Mouse (Mus musculus): ENCODE data around the gene Ttc33.
"Not testable (repeated sequence)": the region's sequence is repeated elsewhere in the genome, so short reads cannot be mapped to it uniquely, and the experiment has no call there.

The Ttc33 gene

DNA sequence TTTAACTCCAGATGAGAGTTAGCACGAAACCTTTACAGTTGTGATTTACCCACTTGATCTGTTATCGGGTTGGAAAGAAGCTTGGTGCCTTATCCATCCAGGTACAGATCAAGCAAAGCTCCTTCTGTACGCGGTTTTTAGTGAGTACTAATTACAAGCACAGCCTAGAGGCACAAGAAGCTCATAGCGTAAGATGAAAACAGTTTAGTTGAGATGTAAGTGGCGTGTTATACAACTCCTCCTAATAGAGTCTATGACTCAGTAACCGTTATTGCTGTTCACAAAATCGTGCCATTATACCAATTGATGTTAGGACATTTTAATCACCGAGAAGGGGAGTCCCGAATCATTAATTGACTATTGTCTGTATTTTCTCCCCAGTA lies 959 bp downstream of the Ttc33 start:
- no peak for DNase-seq

DNA sequence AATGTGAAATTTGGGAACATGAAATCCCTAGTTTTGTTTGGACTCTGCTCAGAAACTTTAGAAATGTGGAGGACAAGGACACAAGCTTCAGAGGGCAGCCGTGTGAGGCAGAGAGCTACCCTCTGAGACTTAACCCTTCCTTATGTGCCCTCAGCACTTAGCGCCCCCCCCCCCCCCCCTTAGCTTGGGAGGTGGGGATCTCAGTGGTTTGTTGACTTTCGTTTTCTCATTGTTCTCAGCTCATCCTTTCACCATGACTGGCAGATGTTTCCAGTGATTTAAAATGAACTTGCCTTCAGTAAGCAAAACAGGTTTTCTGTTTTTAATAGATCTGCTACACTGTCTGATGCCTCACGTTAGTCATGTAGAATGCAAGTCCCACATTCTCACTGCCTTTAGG lies 1.8 kb downstream of the Ttc33 start:
- no peak for DNase-seq

DNA sequence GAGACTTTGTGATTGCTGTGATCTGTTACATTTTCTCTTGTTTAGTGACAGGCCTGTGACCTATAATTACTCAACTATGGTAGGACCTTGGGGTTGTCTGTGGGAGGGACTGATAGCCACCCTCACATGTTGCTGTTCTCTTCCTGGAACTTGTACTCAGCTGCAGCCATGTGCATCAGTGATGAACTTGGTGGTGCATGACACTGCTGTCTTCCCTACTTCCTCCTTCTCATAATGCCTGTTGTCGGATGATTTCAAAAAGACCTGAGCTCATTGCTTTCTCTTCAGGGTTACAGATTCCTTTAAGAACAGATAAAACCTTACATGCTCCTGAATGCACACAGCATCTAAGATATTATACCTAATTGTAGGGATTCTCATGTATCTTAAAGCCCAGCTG lies 2.7 kb downstream of the Ttc33 start:
- no peak for DNase-seq

DNA sequence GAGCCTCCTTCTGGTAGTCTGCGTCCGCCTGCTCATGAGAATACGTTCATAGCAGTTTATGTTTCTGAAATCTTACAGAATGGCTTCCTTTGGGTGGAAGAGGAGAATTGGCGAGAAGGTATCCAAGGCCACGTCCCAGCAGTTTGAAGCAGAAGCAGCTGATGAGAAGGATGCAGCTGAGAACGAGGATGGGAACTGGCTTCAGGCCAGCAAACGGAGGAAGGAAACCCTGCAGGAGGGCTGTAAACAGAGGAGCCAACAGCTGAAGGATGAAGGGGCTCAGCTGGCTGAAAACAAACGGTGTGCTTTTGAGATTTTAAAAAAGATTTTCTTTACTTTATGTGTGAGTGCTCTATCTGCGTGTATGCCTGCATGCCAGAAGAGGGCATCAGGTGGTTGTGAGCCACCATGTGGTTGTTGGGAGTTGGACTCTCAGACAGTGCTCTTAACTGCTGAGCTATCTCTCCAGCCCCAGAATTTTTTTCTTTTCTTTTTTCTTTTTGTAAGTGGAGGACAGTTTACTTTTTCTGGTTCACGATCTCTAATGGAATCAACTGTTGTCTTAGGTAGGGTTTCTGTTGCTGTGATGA lies 4.3 kb downstream of the Ttc33 start:
- no peak for DNase-seq

DNA sequence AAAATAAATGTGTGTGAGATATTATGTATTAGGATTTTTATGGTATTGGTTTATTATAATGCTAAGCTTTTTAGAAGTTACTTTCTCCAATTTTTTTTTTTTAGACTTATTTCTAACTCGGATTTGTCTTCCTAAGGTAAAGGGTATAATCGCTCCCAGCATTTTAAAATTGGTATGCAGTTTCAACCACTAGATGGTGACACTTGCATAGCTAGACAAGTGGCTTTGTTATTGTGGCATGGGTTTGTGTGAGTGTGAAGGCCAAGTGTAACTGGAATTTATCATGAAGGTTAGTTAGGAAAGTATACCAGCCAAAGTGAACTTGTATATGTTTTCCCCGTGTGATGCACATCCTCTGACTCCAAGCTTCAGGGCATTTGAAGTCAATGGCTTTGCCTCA lies 8.5 kb downstream of the Ttc33 start:
- DNase-seq, result no peak

DNA sequence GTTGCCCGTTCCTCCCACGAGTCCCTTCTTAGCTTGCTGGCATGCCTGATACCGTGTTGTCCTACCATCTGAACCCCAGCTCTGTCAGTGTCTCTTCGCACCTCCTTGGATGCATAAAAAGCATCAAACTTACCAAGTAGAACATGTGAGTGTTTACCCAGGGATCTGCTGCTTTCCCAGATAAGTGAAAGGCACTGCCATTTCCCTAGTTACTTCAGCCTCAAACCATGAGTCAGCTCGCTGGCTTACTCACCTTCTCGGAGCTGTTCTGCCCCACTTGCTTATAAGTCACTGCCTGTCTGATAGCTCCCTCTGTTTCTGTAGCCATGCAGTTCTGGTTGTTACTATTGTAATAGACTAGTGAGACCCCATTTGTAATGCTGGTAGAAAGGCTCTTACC lies 9.1 kb downstream of the Ttc33 start:
- no peak for DNase-seq

DNA sequence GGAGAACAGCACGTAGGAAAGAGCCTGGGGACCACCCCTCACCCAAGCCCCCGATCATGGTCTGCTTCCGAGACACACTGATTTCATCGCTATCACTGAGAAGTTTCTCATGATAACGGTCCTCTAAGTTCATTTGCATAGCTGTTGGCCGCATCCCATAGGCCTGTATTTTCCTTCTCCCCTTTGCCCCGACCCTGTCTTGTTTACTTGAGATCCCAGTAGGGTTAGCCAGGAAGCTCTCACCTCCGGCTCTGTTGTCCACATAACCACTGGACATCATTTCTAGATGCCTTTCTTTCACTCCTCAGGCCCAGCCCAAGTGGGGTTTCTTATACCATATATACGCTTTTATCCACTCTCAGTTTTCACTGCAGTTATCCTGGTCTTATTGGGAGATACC lies 9.6 kb downstream of the Ttc33 start:
- no peak for DNase-seq

DNA sequence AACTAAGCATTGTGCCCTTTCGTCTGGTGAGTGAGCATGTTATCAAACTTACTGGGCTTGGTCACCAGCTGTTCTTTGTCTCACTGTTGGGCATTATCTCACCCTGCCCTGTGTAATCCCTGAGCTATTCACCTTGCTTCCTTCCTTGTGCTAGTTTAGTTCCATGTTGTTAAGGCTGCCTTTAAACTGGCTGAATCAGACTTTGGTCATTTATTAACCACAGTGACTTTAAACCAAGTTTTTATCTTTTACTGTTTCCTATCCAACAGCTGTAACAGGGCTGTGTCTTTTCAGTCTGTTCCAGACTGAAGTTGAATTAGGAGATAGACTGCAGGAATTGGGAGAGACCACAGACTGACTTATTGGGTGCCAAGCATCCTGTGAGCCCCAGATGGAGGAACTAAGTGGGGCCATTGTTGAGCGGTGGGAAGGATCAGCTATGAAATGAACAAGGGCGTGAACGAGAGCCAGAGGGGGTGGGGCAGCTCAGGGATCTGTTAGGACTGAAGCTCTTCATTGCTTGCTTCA lies 10.7 kb downstream of the Ttc33 start:
- DNase-seq, result no peak

DNA sequence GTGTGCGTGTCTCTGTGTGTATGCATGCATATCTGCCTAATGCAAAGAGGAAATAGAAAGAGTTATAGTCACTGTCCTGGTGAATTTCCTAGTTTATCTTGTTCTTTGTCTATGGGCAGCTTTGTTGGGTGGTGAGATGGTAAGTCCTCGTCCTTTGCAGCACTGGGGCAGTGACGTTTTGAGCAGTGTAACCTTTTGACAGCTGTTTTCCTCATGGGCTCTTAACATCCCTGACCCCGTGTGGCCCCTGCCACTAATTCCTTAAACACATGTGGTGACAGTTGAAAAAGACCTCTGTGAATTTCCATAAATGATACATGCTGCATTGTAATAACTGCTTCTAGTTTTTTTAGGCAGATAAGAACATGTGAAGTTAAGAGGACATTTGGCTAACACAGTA lies 11.4 kb downstream of the Ttc33 start:
- no peak for DNase-seq

DNA sequence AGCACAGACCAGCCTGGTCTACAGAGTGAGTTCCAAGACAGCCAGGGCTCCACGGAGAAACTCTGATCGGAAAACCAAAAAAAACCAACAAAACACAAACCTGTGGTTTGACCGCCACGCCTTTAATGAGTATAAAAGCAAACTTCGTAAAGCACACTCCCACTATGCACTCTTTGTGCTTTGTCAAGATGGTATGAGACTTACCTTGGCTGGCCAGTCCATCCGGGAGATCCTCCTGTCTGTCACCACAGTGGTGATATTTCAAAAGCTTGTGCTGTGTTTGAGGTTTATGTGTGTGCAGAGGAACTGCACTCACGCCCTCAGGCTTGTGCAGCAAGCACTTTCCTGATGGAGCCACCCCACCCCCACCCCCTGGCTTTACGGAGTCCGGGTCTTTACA lies 19.9 kb downstream of the Ttc33 start:
- no peak for DNase-seq

DNA sequence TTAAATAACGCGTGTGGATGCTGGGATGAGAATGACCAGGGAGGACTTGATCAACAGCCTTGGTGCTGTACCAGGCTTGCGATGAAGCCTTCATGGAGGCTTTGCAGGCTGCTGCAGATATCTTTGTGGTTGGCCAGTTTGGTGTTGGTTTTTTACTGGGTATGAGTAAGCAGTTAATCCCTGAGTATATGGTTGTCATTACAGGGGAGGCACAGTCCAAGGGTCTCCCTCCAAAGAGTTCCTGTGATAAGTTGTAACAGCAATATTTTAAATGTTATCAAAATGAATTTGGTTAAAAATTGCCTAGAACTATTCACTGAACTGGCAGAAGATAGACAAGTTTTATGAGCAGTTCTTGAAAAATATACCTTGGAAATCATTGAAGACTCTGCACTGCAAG lies 23.8 kb downstream of the Ttc33 start:
- DNase-seq, result no peak

DNA sequence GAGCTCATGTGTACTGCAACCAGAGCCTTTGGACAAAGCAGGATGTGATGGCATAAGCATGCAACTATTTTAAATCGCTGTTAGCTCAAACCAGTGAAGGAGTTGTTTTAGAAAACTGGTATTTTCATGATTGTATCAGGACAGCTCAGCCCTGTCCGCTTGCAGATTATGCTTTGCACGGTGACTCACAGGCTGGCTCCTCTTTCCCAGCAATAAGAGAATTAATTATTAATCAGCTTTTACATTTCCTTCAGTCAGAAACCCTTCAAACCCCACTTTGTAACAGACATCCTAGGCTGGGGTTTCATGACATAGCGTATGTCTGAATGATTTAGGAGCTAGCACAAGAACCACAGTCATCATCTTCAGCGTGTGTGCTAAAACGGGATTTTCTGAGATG lies 35.2 kb downstream of the Ttc33 start:
- DNase-seq, result no peak

DNA sequence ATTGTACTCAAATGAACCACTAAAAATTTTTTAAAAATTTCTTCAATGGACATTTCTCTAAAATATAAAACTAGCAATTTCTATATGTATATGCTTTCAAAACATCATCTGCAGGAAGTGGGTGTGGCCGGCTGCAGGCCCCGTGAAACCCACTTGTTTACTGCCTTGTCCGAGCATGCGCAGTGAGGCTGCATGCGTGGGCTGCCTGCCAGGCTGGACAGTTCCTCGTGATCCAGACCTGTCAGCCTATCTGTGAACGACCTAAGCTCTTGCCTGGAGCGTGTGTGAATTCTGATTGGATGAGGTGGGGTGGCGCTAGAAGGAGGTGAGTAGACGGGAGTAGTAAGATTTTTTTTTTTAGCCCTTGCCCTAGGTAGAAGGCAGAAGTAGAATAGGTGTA lies 45.4 kb downstream of the Ttc33 start:
- DNase-seq, result not testable (repeated sequence)

DNA sequence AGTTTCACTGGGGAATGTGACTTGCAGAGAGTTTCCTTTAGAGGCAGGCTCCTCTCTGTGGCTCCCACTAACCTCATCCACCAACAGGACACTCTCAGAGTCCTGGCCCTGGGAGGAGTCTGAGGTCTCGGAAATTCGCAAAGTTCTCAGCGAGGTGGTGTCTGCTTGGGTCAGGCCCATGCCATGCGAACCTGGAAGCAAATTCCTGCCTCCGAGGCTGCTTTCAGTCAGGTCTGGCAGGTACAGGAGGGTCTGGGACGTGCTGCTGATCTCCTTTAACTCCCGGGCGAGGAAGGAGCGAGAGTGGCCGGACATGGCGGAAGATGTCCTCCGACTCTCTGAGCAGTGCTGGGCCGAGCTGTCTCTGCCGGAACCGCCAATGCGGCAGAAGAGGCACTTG lies 49.3 kb downstream of the Ttc33 start:
- DNase-seq, result no peak

DNA sequence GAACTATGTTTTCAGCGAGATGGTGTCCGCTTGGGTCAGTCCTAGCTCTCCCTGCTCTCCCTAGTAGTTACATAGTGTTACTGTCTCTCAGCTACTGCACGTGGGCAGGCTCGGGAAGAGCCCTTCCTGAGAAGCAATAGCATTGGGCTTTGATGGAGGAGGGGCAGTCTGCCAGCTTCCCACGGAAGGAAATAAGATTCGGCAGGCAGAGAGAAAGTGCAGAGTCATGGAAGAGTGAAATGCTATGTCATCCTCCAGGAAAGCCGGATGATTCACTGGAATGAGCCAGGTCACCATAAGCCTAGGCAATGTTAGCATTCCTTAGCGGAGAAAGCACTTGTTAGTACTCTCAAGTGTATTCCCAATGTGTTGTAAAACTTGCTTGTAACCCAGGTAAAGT lies 50.2 kb downstream of the Ttc33 start:
- DNase-seq, result no peak

DNA sequence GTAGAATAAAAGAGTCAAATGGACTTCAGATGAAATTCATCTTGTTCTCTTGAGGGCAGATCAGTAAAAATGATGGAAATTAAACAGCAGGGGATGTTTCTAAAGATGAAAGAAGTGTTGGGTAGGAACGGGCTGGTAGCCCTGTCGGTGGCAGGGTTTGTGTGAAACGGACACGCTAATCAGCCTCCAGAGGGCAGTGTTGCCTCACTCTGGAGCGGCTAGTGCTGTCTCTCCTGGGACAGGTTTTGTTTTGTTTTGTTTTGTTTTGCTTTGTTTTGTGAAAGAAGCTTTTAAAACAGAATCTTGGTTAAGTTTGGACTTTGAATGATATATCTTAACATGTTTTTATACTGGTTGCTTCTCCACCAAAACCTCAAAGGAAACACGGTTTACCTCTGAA lies 51.2 kb downstream of the Ttc33 start:
- DNase-seq, result peak; percentile 51

DNA sequence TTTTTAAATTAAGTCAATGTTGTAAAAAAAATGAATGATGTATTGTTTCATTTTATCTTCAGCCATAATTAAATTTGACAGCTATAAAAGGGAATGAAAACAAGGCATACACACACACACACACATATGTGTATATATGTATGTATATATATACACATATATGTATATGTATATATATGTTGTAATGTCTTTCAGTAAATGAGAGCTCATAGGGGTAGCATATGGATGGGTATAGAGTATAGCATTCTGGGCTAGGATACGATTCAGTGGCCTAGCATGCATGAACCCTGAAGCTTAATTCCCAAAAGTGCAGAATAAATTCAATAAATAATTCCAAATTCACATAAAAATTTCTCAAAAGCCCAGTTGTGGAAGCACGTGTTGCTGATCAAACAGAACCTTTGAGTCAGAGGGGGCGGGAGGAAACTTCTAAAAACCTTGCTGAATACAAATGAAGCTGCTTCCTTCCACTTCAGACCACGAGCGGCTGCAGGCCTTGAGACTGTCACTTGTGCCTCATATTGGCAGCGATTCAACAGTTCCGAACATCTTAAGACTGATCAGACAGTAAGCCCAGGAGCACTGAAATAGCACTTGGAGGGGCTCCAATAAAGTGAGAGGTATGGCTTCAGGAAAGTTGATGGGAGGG lies 51.8 kb downstream of the Ttc33 start:
- DNase-seq, result no peak

DNA sequence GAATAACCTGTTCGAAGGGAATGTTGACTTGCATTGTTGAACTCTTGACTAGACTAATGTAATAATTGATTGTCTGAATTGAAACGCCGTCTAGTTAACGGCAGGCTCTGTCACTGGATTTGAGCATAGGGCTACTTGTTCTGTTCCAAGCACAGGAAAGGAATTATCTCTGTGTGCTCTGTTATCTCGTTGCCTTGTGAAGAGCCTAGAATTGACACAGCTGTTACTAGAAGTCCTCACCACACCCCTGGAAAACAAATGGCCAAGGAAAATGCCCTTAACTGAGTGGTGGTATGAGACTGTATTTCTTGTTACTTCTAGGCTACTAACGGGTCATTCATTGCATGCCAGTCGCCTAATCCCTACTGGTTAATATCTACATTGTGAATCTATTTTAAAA lies 52.7 kb downstream of the Ttc33 start:
- DNase-seq, result no peak

DNA sequence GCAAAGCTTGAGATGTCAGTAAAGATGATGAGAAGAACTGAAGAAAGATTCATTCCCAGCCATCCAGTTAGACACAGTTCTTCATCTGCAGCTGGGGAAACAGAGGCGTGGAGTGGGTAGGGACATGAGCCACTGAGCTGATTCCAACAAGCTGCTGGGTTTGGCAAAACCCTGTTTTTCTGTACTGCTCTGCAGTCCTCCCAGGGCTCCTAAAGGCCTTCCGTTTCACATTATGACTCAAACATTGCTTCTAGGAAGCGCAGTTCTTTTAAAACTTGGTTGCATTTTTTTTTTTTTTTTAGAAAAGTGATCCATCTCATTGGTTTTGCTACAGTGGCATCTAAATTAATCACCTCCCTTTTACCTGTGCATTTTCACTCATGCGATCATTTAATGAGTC lies 53.2 kb downstream of the Ttc33 start:
- no peak for DNase-seq

DNA sequence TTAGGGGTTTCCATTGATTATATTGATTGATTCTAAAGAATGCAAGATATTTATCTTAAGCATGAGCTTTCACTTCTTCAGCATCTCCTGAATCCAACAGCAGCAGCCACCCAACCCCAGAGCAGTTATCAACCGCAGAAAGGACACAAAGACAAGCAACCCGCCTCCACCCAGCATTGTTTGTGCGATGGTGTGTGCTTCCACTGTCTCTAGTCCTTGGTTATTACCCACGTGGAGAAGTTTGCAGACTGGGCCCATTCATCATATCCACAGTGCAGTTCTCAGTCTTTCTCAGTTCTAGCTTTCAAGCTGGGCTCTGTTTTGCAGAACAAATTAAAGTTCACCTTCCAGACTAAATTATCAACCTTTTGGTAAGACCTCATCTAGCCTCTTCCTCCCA lies 54.0 kb downstream of the Ttc33 start:
- no peak for DNase-seq

DNA sequence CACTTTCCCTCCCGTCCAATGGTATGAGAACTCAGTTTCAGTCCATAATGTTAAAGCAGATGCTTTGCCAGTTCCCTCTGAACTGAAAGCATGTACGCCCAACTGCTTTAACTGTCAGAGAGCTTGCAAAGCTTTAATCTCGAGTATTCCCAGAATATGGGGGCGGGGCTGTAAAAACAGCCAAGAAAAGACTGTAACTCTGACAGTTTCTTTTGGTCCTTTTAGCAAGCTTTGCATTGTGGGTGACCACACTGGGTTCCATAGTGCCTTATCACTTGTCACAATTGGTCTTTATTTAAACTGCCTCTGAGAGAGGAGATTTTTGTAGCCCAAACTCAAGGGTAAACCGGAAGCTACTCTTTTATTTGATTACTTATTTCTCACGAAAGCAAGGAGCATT lies 54.6 kb downstream of the Ttc33 start:
- DNase-seq, result no peak

DNA sequence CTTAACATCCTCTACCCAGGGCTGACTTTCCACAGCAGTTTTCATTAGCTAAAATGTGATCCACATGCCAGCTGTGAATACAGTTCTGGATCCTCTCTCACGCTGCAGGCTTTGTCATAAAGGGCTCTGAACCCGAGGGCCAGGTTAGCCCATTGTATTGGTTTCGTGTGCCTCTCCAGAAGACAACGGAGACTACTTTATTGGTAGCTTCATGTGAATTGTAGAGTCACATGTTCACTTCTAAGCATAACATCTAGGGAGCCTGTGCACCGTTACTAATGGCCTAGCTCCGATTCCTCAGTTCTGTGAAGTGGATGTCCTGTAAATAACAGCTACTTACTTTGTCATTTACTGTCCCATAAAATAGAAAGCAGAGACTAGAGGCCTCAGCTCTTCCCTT lies 55.0 kb downstream of the Ttc33 start:
- DNase-seq, result no peak

DNA sequence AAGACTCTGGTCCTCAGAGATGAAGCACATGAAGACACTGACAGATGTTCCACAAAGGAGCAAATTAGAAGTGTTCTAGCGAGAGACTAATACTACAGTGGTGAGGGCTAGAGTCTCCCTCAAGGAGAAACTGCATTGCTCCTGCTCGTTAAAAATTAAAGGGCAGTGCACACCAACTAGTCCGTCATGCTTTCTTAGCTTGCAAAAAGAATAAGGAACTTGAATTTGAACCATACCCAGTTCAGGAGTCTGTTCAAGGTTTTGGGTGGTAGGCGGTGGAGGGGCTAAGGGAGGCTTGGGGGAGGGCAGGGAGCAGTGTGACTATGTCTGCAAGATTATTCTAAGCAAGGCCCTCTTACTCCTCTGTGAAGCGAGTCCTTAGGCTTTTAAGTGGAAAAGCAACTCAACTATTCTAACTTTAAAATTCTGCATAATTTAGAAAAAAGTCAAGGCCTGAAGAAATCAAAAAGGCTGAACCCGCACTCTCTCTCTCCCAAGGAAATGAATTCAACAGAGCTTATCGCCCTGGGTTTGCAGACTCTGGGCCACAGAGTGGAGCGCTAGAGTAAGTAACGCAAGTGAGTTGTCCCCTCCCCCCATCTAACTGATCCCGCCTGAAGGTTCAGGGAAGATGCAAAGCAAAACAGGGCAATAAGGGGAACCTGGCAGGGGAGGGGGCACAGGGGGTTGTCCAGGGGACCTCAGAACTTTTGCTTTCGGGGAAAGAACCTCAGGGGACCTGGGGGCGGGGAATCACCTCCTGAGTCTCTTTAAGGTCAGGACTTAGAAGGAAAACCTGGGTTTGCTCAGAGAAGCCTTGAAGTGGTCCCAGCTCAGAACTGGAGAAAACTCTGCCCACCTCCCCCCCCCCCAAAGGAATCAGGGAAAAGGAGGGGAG lies 56.2 kb downstream of the Ttc33 start:
- no peak for DNase-seq
